Mouse (Mus musculus) hindbrain, embryonic 10.5 days (tissue): ENCODE results near the gene Ppm1a. TPM values are rescaled to one million over a fixed set of nuclear protein-coding genes. Genes with fewer than 3 reads are reported as not detected.

Source experiments
- DNase-seq: peaks from one replicate; pipeline ENCODE4 v3.0.0-alpha.2; 2017; ENCODE audit warnings: low spot score
- H3K27ac ChIP-seq: fragments of 300-500 bp; sonication (generic); 2 replicates; pipeline ENCODE4 v1.5.1; 2016; ENCODE audit warnings: mild to moderate bottlenecking, moderate library complexity
- H3K27me3 ChIP-seq: fragments of 300-500 bp; sonication (generic); 2 replicates; pipeline ENCODE4 v1.6.1; 2016; ENCODE audit warnings: mild to moderate bottlenecking; ENCODE audit not compliant: poor library complexity, insufficient read depth, severe bottlenecking
- H3K36me3 ChIP-seq: fragments of 300-500 bp; sonication (generic); 2 replicates; pipeline ENCODE4 v1.6.1; 2016; ENCODE audit warnings: mild to moderate bottlenecking, moderate library complexity
- H3K4me1 ChIP-seq: fragments of 300-500 bp; sonication (generic); replicated peaks from 2 replicates; pipeline ENCODE4 v1.6.1; 2016; ENCODE audit warnings: mild to moderate bottlenecking
- H3K4me3 ChIP-seq: fragments of 300-500 bp; sonication (generic); 2 replicates; pipeline ENCODE4 v1.5.1; 2016; ENCODE audit warnings: mild to moderate bottlenecking, moderate library complexity
- H3K9me3 ChIP-seq: fragments of 300-500 bp; sonication (generic); 2 replicates; pipeline ENCODE4 v1.6.1; 2016; ENCODE audit warnings: mild to moderate bottlenecking, moderate library complexity
- WGBS: fragments of 180-500 bp; shearing (Covaris S2); methylation state at CpG from one replicate; pipeline ENCODE4 v1.1.7; 2016; 5-methylcytosine and 5-hydroxymethylcytosine counted together
- polyA plus RNA-seq: library from polyadenylated mRNA; unstranded; fragments of >200 nt; fragmentation: Nextera tagmentation; extraction: Ambion mirVana; gene quantifications from 2 replicates; pipeline ENCODE4 v1.2.1, GENCODE M21; 2016

The Ppm1a gene
- polyA plus RNA-seq, 1 experiment from 2014 or later = 54.3 TPM

- Histone ChIP-seq H3K4me3 (no peak overlapping the region), H3K9me3 (no peaks in the 10 kb centered on the region), H3K27ac (no peak overlapping the region), H3K36me3 (peaks cover 59% of the 10 kb centered on the region), H3K4me1 (no peaks in the 10 kb centered on the region), H3K27me3 (no peaks in the 10 kb centered on the region)
- 93% methylated on average over 11 of the region's 11 CpGs for WGBS
- no peak for DNase-seq
Measured at GRCm38 (mm10) chr12:72792320-72793091, 35.3 kb downstream of the Ppm1a start.

GRCm38 (mm10) chr12:72793983-72794382, 36.7 kb downstream of the Ppm1a start:
- DNase-seq = no peak

GRCm38 (mm10) chr12:72809798-72810197, 52.5 kb downstream of the Ppm1a start:
- Histone ChIP-seq H3K27me3 (no peaks in the 10 kb centered on the region), H3K36me3 (peaks cover 6% of the 10 kb centered on the region), H3K9me3 (no peaks in the 10 kb centered on the region), H3K27ac (no peak overlapping the region), H3K4me1 (peaks cover 6% of the 10 kb centered on the region; the same call in 1 of the 2 replicates), H3K4me3 (no peak overlapping the region)
- WGBS = 82% methylated on average over 6 of the region's 6 CpGs
- no peak for DNase-seq

More at GRCm38 (mm10) chr12:72793983-72794382, 36.7 kb downstream of the Ppm1a start:
- H3K9me3 ChIP-seq = no peaks in the 10 kb centered on the region
- H3K27me3 ChIP-seq = no peaks in the 10 kb centered on the region
- H3K27ac ChIP-seq = no peak overlapping the region
- H3K4me3 ChIP-seq = no peak overlapping the region
- 96% methylated on average over 8 of the region's 8 CpGs for WGBS
- H3K36me3 ChIP-seq = peaks cover 54% of the 10 kb centered on the region
- H3K4me1 ChIP-seq = no peaks in the 10 kb centered on the region

- WGBS = 84% methylated on average over 3 of the region's 3 CpGs
- Histone ChIP-seq H3K27ac (no peak overlapping the region), H3K36me3 (peaks cover 6% of the 10 kb centered on the region), H3K4me1 (peaks cover 6% of the 10 kb centered on the region; the same call in 1 of the 2 replicates), H3K4me3 (no peak overlapping the region), H3K9me3 (0 out of 2 replicates have a peak, but pooled peaks cover 4% of the 10 kb centered on the region), H3K27me3 (no peaks in the 10 kb centered on the region)
- DNase-seq = no peak
Measured at GRCm38 (mm10) chr12:72811588-72811987, 54.3 kb downstream of the Ppm1a start.

GRCm38 (mm10) chr12:72820940-72821431, 63.7 kb downstream of the Ppm1a start:
- peak; percentile 73 for DNase-seq
- peaks cover 13% of the 10 kb centered on the region for H3K4me1 ChIP-seq
- H3K36me3 ChIP-seq = no peaks in the 10 kb centered on the region
- peaks cover 45% of the 10 kb centered on the region for H3K27me3 ChIP-seq
- H3K27ac ChIP-seq = peak overlapping the region; percentile 82
- 0 out of 2 replicates have a peak, but pooled peaks cover 1% of the 10 kb centered on the region for H3K9me3 ChIP-seq
- WGBS = 3% methylated on average over 24 of the region's 24 CpGs
- H3K4me3 ChIP-seq = peak overlapping the region; percentile 57

GRCm38 (mm10) chr12:72821589-72821988, 64.3 kb downstream of the Ppm1a start:
- no peak for DNase-seq
- Histone ChIP-seq H3K27ac (peak overlapping the region; percentile 82), H3K4me3 (peak overlapping the region; percentile 57), H3K4me1 (peaks cover 13% of the 10 kb centered on the region), H3K27me3 (peaks cover 45% of the 10 kb centered on the region), H3K9me3 (no peaks in the 10 kb centered on the region), H3K36me3 (no peaks in the 10 kb centered on the region)
- WGBS = 43% methylated on average over 6 of the region's 6 CpGs

- peaks cover 14% of the 10 kb centered on the region for H3K4me1 ChIP-seq
- H3K27ac ChIP-seq = no peak overlapping the region
- H3K36me3 ChIP-seq = no peaks in the 10 kb centered on the region
- no peaks in the 10 kb centered on the region for H3K9me3 ChIP-seq
- DNase-seq = no peak
- H3K27me3 ChIP-seq = peaks cover 65% of the 10 kb centered on the region
- WGBS = 49% methylated on average over 5 of the region's 5 CpGs
- no peak overlapping the region for H3K4me3 ChIP-seq
Measured at GRCm38 (mm10) chr12:72825656-72826055, 68.4 kb downstream of the Ppm1a start.

GRCm38 (mm10) chr12:72828846-72829556, 71.7 kb downstream of the Ppm1a start:
- Histone ChIP-seq H3K9me3 (no peaks in the 10 kb centered on the region), H3K4me3 (no peak overlapping the region), H3K27me3 (peaks cover 72% of the 10 kb centered on the region), H3K36me3 (no peaks in the 10 kb centered on the region), H3K27ac (no peak overlapping the region), H3K4me1 (peaks cover 11% of the 10 kb centered on the region)
- WGBS = 72% methylated on average over 9 of the region's 9 CpGs
- DNase-seq = no peak

GRCm38 (mm10) chr12:72829777-72830176, 72.5 kb downstream of the Ppm1a start:
- Histone ChIP-seq H3K27me3 (peaks cover 80% of the 10 kb centered on the region), H3K9me3 (no peaks in the 10 kb centered on the region), H3K4me3 (no peak overlapping the region), H3K27ac (no peak overlapping the region), H3K4me1 (peaks cover 11% of the 10 kb centered on the region), H3K36me3 (no peaks in the 10 kb centered on the region)
- no peak for DNase-seq
- 62% methylated on average over 20 of the region's 20 CpGs for WGBS

GRCm38 (mm10) chr12:72830317-72830716, 73.1 kb downstream of the Ppm1a start:
- no peaks in the 10 kb centered on the region for H3K9me3 ChIP-seq
- H3K27ac ChIP-seq = no peak overlapping the region
- H3K4me3 ChIP-seq = no peak overlapping the region
- no peak for DNase-seq
- peaks cover 81% of the 10 kb centered on the region for H3K27me3 ChIP-seq
- no peaks in the 10 kb centered on the region for H3K36me3 ChIP-seq
- H3K4me1 ChIP-seq = peaks cover 11% of the 10 kb centered on the region
- WGBS = 76% methylated on average over 8 of the region's 8 CpGs

GRCm38 (mm10) chr12:72831711-72832432, 74.6 kb downstream of the Ppm1a start:
- WGBS = 9% methylated on average over 42 of the region's 42 CpGs
- peaks cover 75% of the 10 kb centered on the region for H3K27me3 ChIP-seq

GRCm38 (mm10) chr12:72834773-72835517, 77.7 kb downstream of the Ppm1a start:
- 68% methylated on average over 14 of the region's 14 CpGs for WGBS

More at GRCm38 (mm10) chr12:72831711-72832432, 74.6 kb downstream of the Ppm1a start:
- no peak overlapping the region; the same call in 1 of the 2 replicates for H3K27ac ChIP-seq
- no peaks in the 10 kb centered on the region for H3K36me3 ChIP-seq
- no peaks in the 10 kb centered on the region for H3K9me3 ChIP-seq
- peak overlapping the region; percentile 45 for H3K4me3 ChIP-seq
- H3K4me1 ChIP-seq = peaks cover 11% of the 10 kb centered on the region
- peak; percentile 42 for DNase-seq

More at GRCm38 (mm10) chr12:72834773-72835517, 77.7 kb downstream of the Ppm1a start:
- Histone ChIP-seq H3K27ac (no peak overlapping the region), H3K36me3 (no peaks in the 10 kb centered on the region), H3K4me1 (peaks cover 7% of the 10 kb centered on the region), H3K4me3 (no peak overlapping the region), H3K9me3 (no peaks in the 10 kb centered on the region), H3K27me3 (peaks cover 55% of the 10 kb centered on the region)
- peak; percentile 41 for DNase-seq
